Mouse (Mus musculus) megakaryocyte, embryonic 14.5 days (primary cell): ENCODE measurements around the gene Ctnnbip1.

Experiments used
- FLI1 ChIP-seq: IDR thresholded peaks from 2 replicates; pipeline ENCODE4 v1.6.1; 2012; ENCODE audit warnings: low read length, inconsistent platforms, mixed read lengths
- GATA1 ChIP-seq: IDR thresholded peaks from 3 replicates; pipeline ENCODE4 v1.6.1; 2012; ENCODE audit warnings: mixed read lengths, low read length, inconsistent platforms, borderline replicate concordance

GRCm38 (mm10) chr4:149558389-149558788 lies 40.4 kb downstream of the Ctnnbip1 start:
- TF ChIP-seq GATA1 = no peak
- no peak for TF ChIP-seq FLI1
